Mouse (Mus musculus) hindbrain, embryonic 16.5 days (tissue): Measurements from ENCODE around the gene Ddx49. TPM values are rescaled to one million over a fixed set of nuclear protein-coding genes. Genes with fewer than 3 reads are reported as not detected.

ENCODE experiments used
- ATAC-seq: fragments of 200-750 bp; cut with Nextera tagmentation; 2 replicates; pipeline ENCODE4 v1.8.0; 2017; ENCODE audit warnings: moderate TSS enrichment, moderate library complexity
- H3K27ac ChIP-seq: fragments of 300-500 bp; sonication (generic); 2 replicates; pipeline ENCODE4 v1.5.1; 2014; ENCODE audit warnings: low read depth, mild to moderate bottlenecking, control low read depth, low read length, moderate library complexity
- H3K27me3 ChIP-seq: fragments of 300-500 bp; sonication (generic); replicated peaks from 2 replicates; pipeline ENCODE4 v1.6.1; 2014; ENCODE audit warnings: low read length; ENCODE audit not compliant: control insufficient read depth, insufficient read depth
- H3K36me3 ChIP-seq: fragments of 300-500 bp; sonication (generic); 2 replicates; pipeline ENCODE4 v1.6.1; 2014; ENCODE audit warnings: mild to moderate bottlenecking, low read length, moderate library complexity, mixed read lengths; ENCODE audit not compliant: control insufficient read depth, insufficient read depth
- H3K4me1 ChIP-seq: fragments of 300-500 bp; sonication (generic); 2 replicates; pipeline ENCODE4 v1.6.1; 2014; ENCODE audit warnings: low read depth, low read length; ENCODE audit not compliant: control insufficient read depth, insufficient read depth
- H3K4me2 ChIP-seq: fragments of 300-500 bp; sonication (generic); 2 replicates; pipeline ENCODE4 v1.6.1; 2014; ENCODE audit warnings: mild to moderate bottlenecking, low read length, control low read depth, moderate library complexity
- H3K4me3 ChIP-seq: fragments of 300-500 bp; sonication (generic); 2 replicates; pipeline ENCODE4 v1.5.1; 2014; ENCODE audit warnings: mild to moderate bottlenecking, low read length, control low read depth, moderate library complexity
- H3K9ac ChIP-seq: fragments of 300-500 bp; sonication (generic); 2 replicates; pipeline ENCODE4 v1.6.1; 2014; ENCODE audit warnings: low read depth, mild to moderate bottlenecking, control low read depth, low read length, moderate library complexity
- H3K9me3 ChIP-seq: fragments of 300-500 bp; sonication (generic); 2 replicates; pipeline ENCODE4 v1.6.1; 2014; ENCODE audit warnings: mild to moderate bottlenecking, low read length, moderate library complexity; ENCODE audit not compliant: control insufficient read depth
- WGBS: fragments of 180-500 bp; shearing (Covaris S2); extraction: QIAGEN DNeasy Blood & Tissue Kit; methylation state at CpG from one replicate; pipeline ENCODE4 v1.1.7; 2014; 5-methylcytosine and 5-hydroxymethylcytosine counted together
- polyA plus RNA-seq: library from polyadenylated mRNA; unstranded; fragments of >200 nt; fragmentation: Nextera tagmentation; extraction: Ambion mirVana; gene quantifications from 2 replicates; pipeline ENCODE4 v1.2.1, GENCODE M21; 2015

Ddx49 gene
- polyA plus RNA-seq, 1 experiment from 2014 or later: 42.8 TPM

GRCm38 (mm10) chr8:70278175-70278574 lies 24.1 kb downstream of the Ddx49 start:
- Histone ChIP-seq H3K36me3 (no peaks in the 10 kb centered on the region), H3K27me3 (no peaks in the 10 kb centered on the region), H3K27ac (no peak overlapping the region), H3K9me3 (no peaks in the 10 kb centered on the region), H3K4me2 (peak overlapping the region; percentile 3; the same call in 1 of the 2 replicates), H3K4me3 (no peak overlapping the region), H3K9ac (peak overlapping the region; percentile 23; the same call in 1 of the 2 replicates), H3K4me1 (peaks cover 6% of the 10 kb centered on the region; the same call in 1 of the 2 replicates)
- no peak for ATAC-seq
- 60% methylated on average over 15 of the region's 15 CpGs for WGBS

- H3K36me3 ChIP-seq: no peaks in the 10 kb centered on the region
- ATAC-seq: no peak
- H3K4me2 ChIP-seq: no peak overlapping the region
- H3K9me3 ChIP-seq: no peaks in the 10 kb centered on the region
- H3K4me1 ChIP-seq: no peaks in the 10 kb centered on the region
- H3K9ac ChIP-seq: no peak overlapping the region
- H3K27me3 ChIP-seq: no peaks in the 10 kb centered on the region
- no peak overlapping the region for H3K27ac ChIP-seq
- no peak overlapping the region for H3K4me3 ChIP-seq
- WGBS: 92% methylated on average over 3 of the region's 3 CpGs
Observed at GRCm38 (mm10) chr8:70276476-70276875, 25.8 kb downstream of the Ddx49 start.

GRCm38 (mm10) chr8:70274350-70274749 lies 27.9 kb downstream of the Ddx49 start:
- no peak for ATAC-seq
- Histone ChIP-seq H3K4me3 (no peak overlapping the region), H3K36me3 (no peaks in the 10 kb centered on the region), H3K4me2 (no peak overlapping the region), H3K9me3 (no peaks in the 10 kb centered on the region), H3K27ac (no peak overlapping the region), H3K27me3 (no peaks in the 10 kb centered on the region), H3K9ac (no peak overlapping the region), H3K4me1 (no peaks in the 10 kb centered on the region)

GRCm38 (mm10) chr8:70272949-70273348 lies 29.3 kb downstream of the Ddx49 start:
- Histone ChIP-seq H3K27me3 (no peaks in the 10 kb centered on the region), H3K9me3 (no peaks in the 10 kb centered on the region), H3K36me3 (no peaks in the 10 kb centered on the region), H3K27ac (no peak overlapping the region), H3K4me1 (no peaks in the 10 kb centered on the region), H3K4me3 (no peak overlapping the region), H3K9ac (no peak overlapping the region), H3K4me2 (no peak overlapping the region)
- no peak for ATAC-seq
- 62% methylated on average over 3 of the region's 3 CpGs for WGBS

- Histone ChIP-seq H3K9ac (no peak overlapping the region), H3K4me1 (no peaks in the 10 kb centered on the region), H3K27ac (no peak overlapping the region), H3K4me3 (no peak overlapping the region), H3K36me3 (peaks cover 4% of the 10 kb centered on the region), H3K9me3 (no peaks in the 10 kb centered on the region), H3K27me3 (no peaks in the 10 kb centered on the region), H3K4me2 (no peak overlapping the region)
- no peak for ATAC-seq
- 67% methylated on average over 11 of the region's 11 CpGs for WGBS
Observed at GRCm38 (mm10) chr8:70268799-70269565, 33.3 kb downstream of the Ddx49 start.

GRCm38 (mm10) chr8:70268311-70268710 lies 34.0 kb downstream of the Ddx49 start:
- H3K27ac ChIP-seq: no peak overlapping the region
- no peak for ATAC-seq

GRCm38 (mm10) chr8:70267674-70268073 lies 34.6 kb downstream of the Ddx49 start:
- Histone ChIP-seq H3K4me2 (no peak overlapping the region), H3K4me3 (no peak overlapping the region), H3K4me1 (no peaks in the 10 kb centered on the region), H3K27me3 (no peaks in the 10 kb centered on the region), H3K36me3 (peaks cover 17% of the 10 kb centered on the region), H3K9ac (no peak overlapping the region), H3K9me3 (no peaks in the 10 kb centered on the region), H3K27ac (no peak overlapping the region)
- no peak for ATAC-seq
- WGBS: 86% methylated on average over 3 of the region's 3 CpGs

More at GRCm38 (mm10) chr8:70268311-70268710, 34.0 kb downstream of the Ddx49 start:
- WGBS: 46% methylated on average over 5 of the region's 5 CpGs
- no peaks in the 10 kb centered on the region for H3K4me1 ChIP-seq
- no peaks in the 10 kb centered on the region for H3K27me3 ChIP-seq
- no peak overlapping the region for H3K9ac ChIP-seq
- H3K4me2 ChIP-seq: no peak overlapping the region
- no peaks in the 10 kb centered on the region for H3K9me3 ChIP-seq
- peaks cover 11% of the 10 kb centered on the region for H3K36me3 ChIP-seq
- no peak overlapping the region for H3K4me3 ChIP-seq

- Histone ChIP-seq H3K9ac (no peak overlapping the region), H3K4me3 (no peak overlapping the region), H3K9me3 (no peaks in the 10 kb centered on the region), H3K4me2 (no peak overlapping the region), H3K4me1 (no peaks in the 10 kb centered on the region), H3K36me3 (peaks cover 43% of the 10 kb centered on the region), H3K27ac (no peak overlapping the region), H3K27me3 (no peaks in the 10 kb centered on the region)
- WGBS: 92% methylated on average over 2 of the region's 2 CpGs
- no peak for ATAC-seq
Observed at GRCm38 (mm10) chr8:70259043-70259442, 43.2 kb downstream of the Ddx49 start.

GRCm38 (mm10) chr8:70258600-70258999 lies 43.7 kb downstream of the Ddx49 start:
- H3K9ac ChIP-seq: no peak overlapping the region
- no peak overlapping the region for H3K27ac ChIP-seq
- H3K4me3 ChIP-seq: no peak overlapping the region
- 96% methylated on average over 5 of the region's 5 CpGs for WGBS
- ATAC-seq: no peak
- peaks cover 43% of the 10 kb centered on the region for H3K36me3 ChIP-seq
- H3K27me3 ChIP-seq: no peaks in the 10 kb centered on the region
- no peak overlapping the region for H3K4me2 ChIP-seq
- H3K4me1 ChIP-seq: no peaks in the 10 kb centered on the region
- H3K9me3 ChIP-seq: no peaks in the 10 kb centered on the region
